Comparison of ENCODE assay signal across 8 mouse cellular contexts in genomic region chr12:85824438-85825264, GRCm38 (mm10). TPM values are rescaled to one million over a fixed set of nuclear protein-coding genes. Genes with fewer than 3 reads are reported as not detected.
DNase-seq lines count a peak whose midpoint lies in the region; ATAC-seq lines count a peak whose summit lies in the region.

Erg28 (minus strand) TSS chr12:85824550.
Ttll5 (plus strand) TSS chr12:85824659.

- H3K36me3 ChIP-seq in hindbrain, embryonic 16.5 days (ENCODE audit: control insufficient read depth, insufficient read depth, low read length) = peaks cover 4% of the 10 kb centered on the region
- H3K36me3 ChIP-seq in macrophage (ENCODE audit: inconsistent target) = 0 out of 2 replicates have a peak, but pooled peaks cover 4% of the 10 kb centered on the region

- H3K9me3 ChIP-seq in hindbrain, embryonic 16.5 days (ENCODE audit: control insufficient read depth, low read length) = no peaks in the 10 kb centered on the region

- H3K27me3 ChIP-seq in hindbrain, embryonic 16.5 days (replicated peaks; ENCODE audit: control insufficient read depth, insufficient read depth, low read length) = no peaks in the 10 kb centered on the region

- H3K4me3 ChIP-seq in hindbrain, embryonic 16.5 days (ENCODE audit: low read length) = peak within 1 kb of the TSS; percentile 85
- peak within 1 kb of the TSS; percentile 96 for H3K4me3 ChIP-seq in macrophage (ENCODE audit: inconsistent target)

- peak; percentile 90 for DNase-seq in WW6 (ENCODE audit: low read depth, low spot score)
- peak; percentile 84 to 95 for DNase-seq in cerebellum, postnatal 4 days (ENCODE audit: low spot score in 2 of 2)
- peak; percentile 93 for DNase-seq in gastrocnemius, adult 18-20 months (ENCODE audit: low spot score)
- DNase-seq in left cerebral cortex, adult 18-20 months (ENCODE audit: low spot score in 2 of 2) = peak; percentile 92 to 96
- DNase-seq in right cerebral cortex, adult 18-20 months = peak; percentile 95
- DNase-seq in urinary bladder, postnatal 10 days (ENCODE audit: low spot score) = peak; percentile 81

- H3K4me2 ChIP-seq in hindbrain, embryonic 16.5 days (ENCODE audit: low read length) = peak within 1 kb of the TSS; percentile 88

- WGBS in hindbrain, embryonic 16.5 days = 0% methylated on average over 65 of the region's 67 CpGs
- WGBS in macrophage (ENCODE audit: missing documents) = 2% methylated on average over 48 of the region's 67 CpGs

- H3K27ac ChIP-seq in hindbrain, embryonic 16.5 days (ENCODE audit: low read depth, low read length) = peak within 1 kb of the TSS; percentile 97
- H3K27ac ChIP-seq in macrophage = peak within 1 kb of the TSS; percentile 89

- peak; percentile 98 for ATAC-seq in hindbrain, embryonic 16.5 days

- peaks cover 31% of the 10 kb centered on the region for H3K79me2 ChIP-seq in macrophage (ENCODE audit: inconsistent target)

- peaks cover 21% of the 10 kb centered on the region for H3K4me1 ChIP-seq in hindbrain, embryonic 16.5 days (ENCODE audit: control insufficient read depth, insufficient read depth, low read depth, low read length)

- H3K9ac ChIP-seq in hindbrain, embryonic 16.5 days (ENCODE audit: low read depth, low read length) = peak within 1 kb of the TSS; percentile 82

RNA-seq across cellular contexts. Expression of gene Erg28, which starts in this region (rescaled TPM):
- total RNA-seq in gastrocnemius, adult 18-20 months (2021) = 1 to 10 TPM; 1.9 to 2.3 TPM
- polyA plus RNA-seq in hindbrain, embryonic 16.5 days (2015; fragmentation: Nextera tagmentation; extraction: Ambion mirVana) = 109 and 114 TPM in 2 replicates
- total RNA-seq in left cerebral cortex, adult 18-20 months (2021) = 10 to 100 TPM; 52.1 to 53.4 TPM
- 10 to 100 TPM in 16 of 26 experiments, 1 to 10 TPM in 10; 3.0 to 38.1 (median 13.4) TPM for total RNA-seq in macrophage (2018; cell fraction: chromatin; rRNA removed)
- total RNA-seq in macrophage (2018; cell fraction: cytosol; rRNA removed) = 10 to 100 TPM; 22.7 to 47.2 (median 35.2) TPM
- total RNA-seq in macrophage (2018; cell fraction: nucleus; rRNA removed) = 10 to 100 TPM in 23 of 26 experiments, 1 to 10 TPM in 3; 7.7 to 62.1 (median 23.2) TPM
- polyA plus RNA-seq in macrophage (2018) = 33.1 to 50.4 TPM (median 49.4 TPM) in 3 replicates

RNA-seq across cellular contexts. Expression of gene Ttll5, which starts in this region (rescaled TPM):
- total RNA-seq in gastrocnemius, adult 18-20 months (2021) = 1 to 10 TPM; 5.8 to 5.9 TPM
- polyA plus RNA-seq in hindbrain, embryonic 16.5 days (2015; fragmentation: Nextera tagmentation; extraction: Ambion mirVana) = 11.0 and 12.6 TPM in 2 replicates
- 10 to 100 TPM; 45.0 to 45.2 TPM for total RNA-seq in left cerebral cortex, adult 18-20 months (2021)
- 10 to 100 TPM; 20.9 to 75.9 (median 49.2) TPM for total RNA-seq in macrophage (2018; cell fraction: chromatin; rRNA removed)
- total RNA-seq in macrophage (2018; cell fraction: cytosol; rRNA removed) = 1 to 10 TPM; 4.5 to 8.0 (median 6.4) TPM
- total RNA-seq in macrophage (2018; cell fraction: nucleus; rRNA removed) = 10 to 100 TPM in 22 of 26 experiments, 1 to 10 TPM in 4; 5.8 to 45.8 (median 18.8) TPM
- 4.9 to 6.7 TPM (median 5.0 TPM) in 3 replicates for polyA plus RNA-seq in macrophage (2018)

Comparison
In these comparisons a context has a peak if more than half of its experiments do, and no peak if none do; other contexts are left out.
1. Peak in every context shown above with its lines: DNase-seq, ATAC-seq, H3K4me3 ChIP-seq and H3K27ac ChIP-seq.
2. RNA of gene Erg28 (total RNA-seq): 52.1 to 53.4 TPM in left cerebral cortex, adult 18-20 months; 1.9 to 2.3 TPM in gastrocnemius, adult 18-20 months; every median in the first group is over 10 times any median in the second.
3. RNA of gene Ttll5 (total RNA-seq): 45.0 to 45.2 TPM in left cerebral cortex, adult 18-20 months; 5.8 to 5.9 TPM in gastrocnemius, adult 18-20 months; every median in the first group is over 4 times any median in the second.